Mouse (Mus musculus): ENCODE results near the gene Rad54l. TPM values are rescaled to one million over a fixed set of nuclear protein-coding genes. Genes with fewer than 3 reads are reported as not detected.

Gene Rad54l
- total and polyA plus RNA-seq, 3 experiments = 3.4 to 56.1 (median 47.0) TPM

DNA sequence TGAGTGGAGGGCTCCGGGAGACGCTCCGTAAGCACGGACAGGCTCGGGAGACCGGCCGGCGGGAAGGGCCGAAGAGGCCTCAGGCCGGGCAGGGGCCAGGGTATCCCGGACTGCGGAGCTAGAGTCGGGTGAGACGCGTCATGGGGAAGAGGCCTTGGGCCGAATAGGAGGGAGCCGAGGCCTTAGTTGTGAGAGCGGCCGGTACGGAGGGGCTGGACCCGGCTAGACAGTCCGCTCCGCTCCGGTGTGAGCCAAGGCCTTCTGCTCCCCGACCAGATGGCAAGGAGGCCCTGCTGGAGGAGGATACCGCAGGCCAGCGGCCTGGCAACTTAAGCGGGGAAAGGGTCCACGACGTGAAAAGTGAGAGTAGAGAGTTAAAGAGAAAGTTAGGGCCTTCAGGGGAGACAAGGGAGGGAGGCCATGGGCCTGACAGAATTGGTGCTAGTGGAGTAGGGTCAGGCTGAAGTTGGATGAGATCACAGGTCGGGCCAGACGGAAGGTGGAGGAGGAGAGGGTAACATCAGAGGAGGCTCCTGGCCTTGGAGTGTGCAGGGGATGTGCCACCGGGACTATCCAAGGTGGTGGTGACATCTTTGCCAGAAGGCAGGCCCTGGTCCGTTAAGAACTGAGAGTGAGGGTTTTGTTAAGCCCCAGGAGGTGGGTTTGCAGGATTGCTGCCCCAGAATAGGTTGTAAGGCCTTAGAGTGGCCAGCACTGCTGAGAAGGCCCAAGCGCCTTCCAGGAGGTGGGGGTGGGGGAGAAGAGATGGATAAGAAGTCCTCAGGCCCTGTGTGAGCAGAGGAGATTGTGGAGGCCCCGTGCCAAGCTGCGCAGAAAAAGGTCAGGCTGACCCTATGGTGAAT, 46.9 kb downstream of the Rad54l start:
- peaks cover 47% of the 10 kb centered on the region for H3K36me3 ChIP-seq (replicated peaks)
- DNase-seq (ENCODE audit: low spot score) (peak; percentile 27), ATAC-seq (ENCODE audit: extremely low read depth, insufficient number of reproducible peaks, low FRiP score, poor library complexity, severe bottlenecking) (no peak)
- TF ChIP-seq GATA1 (IDR thresholded peaks at IDR 0.05; ENCODE audit: borderline replicate concordance, low read length) = no peak
- TF ChIP-seq TAL1 (conservative IDR thresholded peaks at IDR 0.05; ENCODE audit: low read depth, low read length) = no peak
- TF ChIP-seq POLR2AphosphoS5 (IDR thresholded peaks at IDR 0.05; ENCODE audit: insufficient replicate concordance, low read depth, low read length) = no peak
- TF ChIP-seq CTCF (IDR thresholded peaks at IDR 0.05; ENCODE audit: low read depth, low read length) = no peak
- TF ChIP-seq GATA2 (IDR thresholded peaks at IDR 0.05; ENCODE audit: borderline replicate concordance, low read depth, low read length) = no peak
- peak overlapping the region; percentile 96 for H3K4me3 ChIP-seq (ENCODE audit: low read depth, low read length)
- H3K4me1 ChIP-seq (ENCODE audit: insufficient read depth, low read depth, low read length) = peaks cover 44% of the 10 kb centered on the region
- no peaks in the 10 kb centered on the region for H3K9me3 ChIP-seq (replicated peaks)
- H3K27me3 ChIP-seq (ENCODE audit: insufficient read depth, low read length) = no peaks in the 10 kb centered on the region

DNA sequence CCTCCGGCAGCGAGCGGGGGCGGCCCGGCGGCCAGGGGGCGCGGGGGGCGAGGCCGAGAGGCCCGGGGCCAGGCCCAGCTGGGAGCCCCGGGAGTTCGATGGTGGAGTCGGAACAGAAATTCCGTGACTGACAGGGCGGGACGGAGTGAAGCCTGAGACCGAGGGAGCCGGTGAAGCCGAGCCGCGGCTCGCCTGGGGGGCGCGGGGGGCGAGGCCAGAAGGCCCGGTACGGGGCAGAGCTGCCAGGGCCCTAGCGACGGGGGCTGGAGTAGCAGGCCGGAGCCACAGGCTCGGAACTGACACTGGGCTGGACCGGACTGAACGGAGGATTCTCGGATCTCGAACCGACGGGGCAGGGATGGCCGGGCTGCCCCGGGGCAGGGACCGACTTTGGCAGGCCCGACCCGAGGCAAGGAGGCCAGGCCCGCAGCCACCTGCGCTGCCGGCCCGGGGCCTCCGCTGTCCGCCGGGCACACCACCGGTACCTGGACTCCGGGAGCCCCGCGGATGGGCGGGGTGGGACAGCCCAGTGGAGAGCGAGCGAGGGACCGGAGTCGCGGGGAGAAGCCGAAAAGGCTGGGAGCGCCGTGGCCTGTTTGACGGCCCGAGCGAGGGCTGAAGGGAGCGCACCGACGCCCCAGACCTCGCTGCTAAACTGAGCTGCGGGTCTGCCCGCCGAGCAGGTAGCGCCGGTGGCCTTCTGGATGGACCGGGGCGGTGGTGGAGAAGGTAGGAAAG, 47.7 kb downstream of the Rad54l start:
- ATAC-seq (ENCODE audit: extremely low read depth, insufficient number of reproducible peaks, low FRiP score, poor library complexity, severe bottlenecking) (no peak), DNase-seq (ENCODE audit: low spot score) (peak; percentile 45)
- Histone ChIP-seq H3K9me3 (replicated peaks) (no peaks in the 10 kb centered on the region), H3K4me3 (ENCODE audit: low read depth, low read length) (peak overlapping the region; percentile 96), H3K27me3 (ENCODE audit: insufficient read depth, low read length) (no peaks in the 10 kb centered on the region), H3K4me1 (ENCODE audit: insufficient read depth, low read depth, low read length) (peaks cover 43% of the 10 kb centered on the region), H3K36me3 (replicated peaks) (peaks cover 45% of the 10 kb centered on the region)
- TF ChIP-seq CTCF (IDR thresholded peaks at IDR 0.05; ENCODE audit: low read depth, low read length) (peak; percentile 25; the same call in 1 of the 2 replicates), TAL1 (conservative IDR thresholded peaks at IDR 0.05; ENCODE audit: low read depth, low read length) (no peak)

DNA sequence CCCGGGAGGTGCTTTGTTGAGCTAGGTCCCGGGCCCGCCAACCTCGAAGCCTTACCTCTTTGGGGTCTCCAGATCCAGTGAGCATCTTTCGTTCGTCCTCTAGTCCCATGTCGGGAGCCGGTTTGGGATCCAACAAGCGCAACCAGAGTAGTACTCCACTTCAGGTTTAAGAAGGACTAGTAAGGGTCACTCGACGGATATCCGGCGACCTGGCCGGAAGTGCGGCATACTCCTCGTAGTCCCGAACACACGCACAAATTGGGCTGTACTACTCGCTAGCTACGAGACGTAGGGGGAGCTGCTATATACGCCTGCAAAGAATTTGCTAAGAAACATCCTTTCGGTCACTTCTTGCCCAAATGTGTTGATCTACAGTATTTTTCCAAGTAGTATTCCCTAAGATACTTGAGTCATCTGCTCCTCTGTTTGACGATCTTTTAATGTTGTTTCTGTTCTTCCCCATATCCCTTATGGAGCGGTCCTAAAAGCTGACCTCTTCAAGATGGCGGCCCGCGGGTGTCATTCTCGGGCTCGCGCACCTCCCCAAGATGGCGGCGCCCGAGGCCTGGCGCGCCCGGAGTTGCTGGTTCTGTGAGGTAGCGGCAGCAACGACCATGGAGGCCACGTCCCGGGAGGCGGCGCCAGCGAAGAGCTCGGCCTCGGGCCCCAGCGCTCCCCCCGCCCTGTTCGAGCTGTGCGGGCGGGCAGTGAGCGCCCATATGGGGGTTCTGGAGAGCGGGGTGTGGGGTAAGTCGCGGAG, 48.4 kb downstream of the Rad54l start, which contains the start of the genes Uqcrh and Lrrc41:
TSS of gene Uqcrh (minus strand) at position 211 of the 760 bp plus-strand sequence.
TSS of gene Lrrc41 (plus strand) at position 409 of the 760 bp plus-strand sequence.
- Histone ChIP-seq H3K27me3 (ENCODE audit: insufficient read depth, low read length) (no peaks in the 10 kb centered on the region), H3K9me3 (replicated peaks) (no peaks in the 10 kb centered on the region), H3K36me3 (replicated peaks) (peaks cover 45% of the 10 kb centered on the region), H3K4me3 (ENCODE audit: low read depth, low read length) (peak within 1 kb of the TSS; percentile 96), H3K4me1 (ENCODE audit: insufficient read depth, low read depth, low read length) (peaks cover 40% of the 10 kb centered on the region)
- ATAC-seq (ENCODE audit: extremely low read depth, insufficient number of reproducible peaks, low FRiP score, poor library complexity, severe bottlenecking) (peak; percentile 83), DNase-seq (ENCODE audit: low spot score) (peak; percentile 83)
- no peak for TF ChIP-seq TAL1 (conservative IDR thresholded peaks at IDR 0.05; ENCODE audit: low read depth, low read length)
- TF ChIP-seq POLR2AphosphoS5 (IDR thresholded peaks at IDR 0.05; ENCODE audit: insufficient replicate concordance, low read depth, low read length) = no peak
- TF ChIP-seq CTCF (IDR thresholded peaks at IDR 0.05; ENCODE audit: low read depth, low read length) = no peak
- no peak for TF ChIP-seq GATA2 (IDR thresholded peaks at IDR 0.05; ENCODE audit: borderline replicate concordance, low read depth, low read length)

DNA sequence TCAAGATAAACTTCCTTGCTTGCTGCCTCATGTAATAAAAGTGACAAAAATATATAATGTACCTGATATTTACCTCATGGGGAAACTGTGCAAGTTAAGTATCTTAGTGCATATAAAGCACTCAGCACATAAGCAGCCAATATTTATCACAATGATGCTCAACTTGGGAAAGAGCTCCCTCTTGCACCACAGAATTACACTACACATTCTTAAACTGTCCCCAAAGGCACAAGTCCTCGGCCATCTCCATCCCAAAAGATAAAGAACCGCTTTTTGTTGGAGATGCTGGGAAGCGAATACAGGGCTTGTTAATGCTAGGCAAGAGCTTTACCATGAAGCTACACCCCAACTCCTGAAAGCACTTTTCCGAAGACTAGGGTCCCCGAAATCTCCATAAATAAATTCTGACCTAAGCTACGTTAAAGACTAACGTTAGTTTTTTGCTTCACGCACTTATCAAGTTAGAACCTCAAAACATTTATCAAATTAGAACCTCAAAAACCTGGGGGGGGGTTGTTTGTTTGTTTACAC, 49.3 kb downstream of the Rad54l start:
- H3K36me3 ChIP-seq (replicated peaks) = peaks cover 47% of the 10 kb centered on the region
- DNase-seq (ENCODE audit: low spot score) = peak; percentile 45
- ATAC-seq (ENCODE audit: extremely low read depth, insufficient number of reproducible peaks, low FRiP score, poor library complexity, severe bottlenecking) = no peak

DNA sequence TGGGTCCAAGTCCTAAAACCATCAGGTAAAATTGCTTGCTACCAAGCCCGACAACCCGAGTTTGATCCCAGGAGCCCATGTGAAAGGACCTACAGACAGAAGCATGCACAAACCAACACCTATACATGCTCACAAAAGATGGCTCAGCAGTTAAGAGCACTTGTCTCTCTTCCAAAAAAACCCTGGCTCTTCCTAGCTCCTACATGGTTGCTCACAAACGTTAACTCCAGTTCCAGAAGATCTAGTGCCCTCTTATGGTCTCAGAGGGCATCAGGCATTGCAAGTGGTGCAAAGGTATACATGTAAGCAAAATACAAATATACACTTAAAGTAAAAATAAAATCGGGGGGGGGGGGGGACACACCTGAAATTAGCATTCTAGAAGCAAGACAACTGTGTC, 50.3 kb downstream of the Rad54l start:
- Histone ChIP-seq H3K27me3 (ENCODE audit: insufficient read depth, low read length) (no peaks in the 10 kb centered on the region), H3K4me3 (ENCODE audit: low read depth, low read length) (peak overlapping the region; percentile 51; the same call in 1 of the 2 replicates), H3K9me3 (replicated peaks) (no peaks in the 10 kb centered on the region), H3K4me1 (ENCODE audit: insufficient read depth, low read depth, low read length) (peaks cover 34% of the 10 kb centered on the region), H3K36me3 (replicated peaks) (peaks cover 48% of the 10 kb centered on the region)
- DNase-seq (ENCODE audit: low spot score) (peak; percentile 21), ATAC-seq (ENCODE audit: extremely low read depth, insufficient number of reproducible peaks, low FRiP score, poor library complexity, severe bottlenecking) (no peak)
- TF ChIP-seq TAL1 (conservative IDR thresholded peaks at IDR 0.05; ENCODE audit: low read depth, low read length) (no peak), GATA2 (IDR thresholded peaks at IDR 0.05; ENCODE audit: borderline replicate concordance, low read depth, low read length) (no peak), GATA1 (IDR thresholded peaks at IDR 0.05; ENCODE audit: borderline replicate concordance, low read length) (no peak), POLR2AphosphoS5 (IDR thresholded peaks at IDR 0.05; ENCODE audit: insufficient replicate concordance, low read depth, low read length) (no peak)

More for the DNA sequence above, 49.3 kb downstream of the Rad54l start:
- Histone ChIP-seq H3K4me3 (ENCODE audit: low read depth, low read length) (peak overlapping the region; percentile 96), H3K27me3 (ENCODE audit: insufficient read depth, low read length) (no peaks in the 10 kb centered on the region), H3K4me1 (ENCODE audit: insufficient read depth, low read depth, low read length) (peaks cover 40% of the 10 kb centered on the region), H3K9me3 (replicated peaks) (no peaks in the 10 kb centered on the region)
- TF ChIP-seq POLR2AphosphoS5 (IDR thresholded peaks at IDR 0.05; ENCODE audit: insufficient replicate concordance, low read depth, low read length) (no peak), TAL1 (conservative IDR thresholded peaks at IDR 0.05; ENCODE audit: low read depth, low read length) (no peak), CTCF (IDR thresholded peaks at IDR 0.05; ENCODE audit: low read depth, low read length) (0 out of 2 replicates have a peak, but pooled peaks have one; percentile 5)

All from G1E (cell line).